Mouse (Mus musculus) stomach, postnatal 0 days (tissue): Measurements from ENCODE around the gene Cdh1.

Experiments
- CTCF ChIP-seq: IDR thresholded peaks from 2 replicates; pipeline ENCODE4 v1.5.1; 2016; ENCODE audit warnings: antibody characterized with exemption, low read depth, mild to moderate bottlenecking, moderate library complexity
- EP300 ChIP-seq: optimal IDR thresholded peaks from 2 replicates; pipeline ENCODE3; 2016; ENCODE audit warnings: antibody characterized with exemption

DNA sequence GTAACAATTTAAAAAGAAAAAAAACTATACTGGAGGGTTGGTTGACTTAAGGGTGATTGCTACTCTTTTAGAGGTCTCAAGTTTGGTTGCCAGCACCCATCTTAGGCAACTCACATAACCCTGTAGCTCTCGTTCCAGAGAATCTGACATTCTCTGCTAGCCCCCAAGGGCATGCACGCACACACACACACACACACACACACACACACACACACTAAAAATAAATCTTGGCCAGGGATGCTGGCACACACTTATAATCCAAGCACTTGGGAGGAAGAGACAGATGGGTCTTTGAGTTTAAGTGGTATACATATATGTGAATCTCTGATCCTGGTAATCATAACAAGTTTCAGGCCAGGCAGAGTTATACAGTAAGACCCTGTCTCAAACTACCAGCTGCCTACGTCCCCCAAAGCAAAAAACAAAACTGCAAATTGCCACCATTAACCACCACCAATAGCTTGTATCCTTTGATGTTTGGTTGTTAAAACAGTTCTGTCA lies 94.6 kb downstream of the Cdh1 start:
- TF ChIP-seq EP300: no peak
- no peak for TF ChIP-seq CTCF
